Mouse (Mus musculus): ENCODE data around the gene Grasp.

Gene Grasp

GRCm38 (mm10) chr15:101224006-101224906, at the start of gene Grasp:
TSS of gene Grasp (plus strand) at chr15:101224188.
- peak; percentile 76 to 81 for DNase-seq (ENCODE audit: low spot score in 2 of 2)

DNA sequence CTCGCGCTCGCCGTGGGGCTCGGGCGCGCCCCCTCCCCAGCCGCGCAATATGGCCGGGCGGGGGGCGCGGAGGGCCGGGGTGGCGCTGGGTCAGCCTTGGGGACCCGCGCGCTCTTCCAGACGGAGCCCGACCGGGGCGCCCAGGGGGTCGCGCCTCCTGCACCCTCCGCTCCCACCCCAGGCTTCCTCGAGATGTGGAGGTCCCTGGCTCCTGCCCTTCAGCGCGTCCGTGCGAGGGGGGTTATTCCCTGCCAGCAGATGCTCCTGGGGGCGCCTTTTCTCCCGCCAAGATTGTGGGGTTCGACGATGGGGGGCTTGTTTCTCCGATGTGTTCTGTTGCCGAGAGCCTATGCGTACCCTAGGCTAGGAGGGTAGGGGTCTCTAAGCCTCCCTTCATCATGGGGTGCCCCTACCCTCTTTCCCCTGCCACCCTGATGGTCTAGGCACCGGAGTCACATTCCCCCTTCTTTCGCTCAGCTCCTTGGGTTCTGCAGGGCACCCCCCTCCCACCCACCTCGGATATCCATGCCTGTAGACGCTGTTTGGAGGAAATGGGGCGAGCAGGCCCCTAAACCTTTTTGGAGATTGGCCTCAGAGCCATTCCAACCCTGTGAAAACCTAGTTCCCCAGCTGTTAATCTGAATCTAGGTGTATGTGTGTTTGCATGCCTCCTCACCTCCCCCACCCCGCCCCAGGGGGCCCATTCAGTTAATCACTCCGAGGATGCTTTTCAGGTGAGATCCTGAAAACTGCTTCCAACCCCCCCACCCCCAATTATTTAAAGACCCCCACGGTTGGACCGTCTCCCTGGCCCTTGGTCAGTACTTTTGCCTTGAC, 49.5 kb upstream of the Grasp start:
- no peak for DNase-seq (ENCODE audit: low spot score in 2 of 2)

DNA sequence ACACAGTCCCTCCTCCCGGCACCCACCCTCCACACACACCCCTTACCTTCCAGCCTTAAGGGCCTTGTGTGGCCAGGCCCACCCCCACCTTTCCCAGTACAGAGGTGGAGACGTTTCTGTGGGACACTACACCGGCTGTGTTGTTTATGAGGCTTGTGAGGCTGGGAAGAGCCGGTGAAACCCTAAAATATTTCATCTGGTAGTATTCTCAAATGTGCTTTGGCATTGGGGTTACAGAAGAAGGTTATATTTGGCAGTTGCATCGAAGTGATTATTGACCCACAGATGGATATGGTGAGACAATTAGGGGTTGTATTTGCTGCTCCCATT, 48.9 kb upstream of the Grasp start:
- no peak for DNase-seq (ENCODE audit: low spot score in 2 of 2)

- DNase-seq (ENCODE audit: low spot score in 2 of 2), result no peak
Observed at GRCm38 (mm10) chr15:101175613-101176283, 48.2 kb upstream of the Grasp start.

DNA sequence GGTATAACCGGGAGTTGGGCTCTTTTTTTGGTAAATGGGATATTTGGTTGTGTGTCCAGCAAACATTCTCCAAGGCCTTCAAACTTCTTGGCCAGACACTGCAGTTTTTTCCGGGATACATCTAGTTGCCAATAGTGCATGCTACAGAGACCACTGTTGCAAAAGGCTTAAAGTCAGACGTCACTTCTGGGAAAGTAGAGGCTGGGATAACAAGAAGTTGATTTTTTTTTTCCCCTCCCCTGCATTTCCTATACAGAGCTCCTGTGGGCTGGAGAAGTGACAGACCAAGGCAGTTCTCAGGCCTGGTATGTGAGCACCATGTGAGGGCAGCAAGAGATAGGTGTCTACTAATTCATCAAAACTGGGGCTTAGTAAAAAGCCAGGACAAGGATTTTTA, 47.7 kb upstream of the Grasp start:
- DNase-seq (ENCODE audit: low spot score in 2 of 2), result no peak

DNA sequence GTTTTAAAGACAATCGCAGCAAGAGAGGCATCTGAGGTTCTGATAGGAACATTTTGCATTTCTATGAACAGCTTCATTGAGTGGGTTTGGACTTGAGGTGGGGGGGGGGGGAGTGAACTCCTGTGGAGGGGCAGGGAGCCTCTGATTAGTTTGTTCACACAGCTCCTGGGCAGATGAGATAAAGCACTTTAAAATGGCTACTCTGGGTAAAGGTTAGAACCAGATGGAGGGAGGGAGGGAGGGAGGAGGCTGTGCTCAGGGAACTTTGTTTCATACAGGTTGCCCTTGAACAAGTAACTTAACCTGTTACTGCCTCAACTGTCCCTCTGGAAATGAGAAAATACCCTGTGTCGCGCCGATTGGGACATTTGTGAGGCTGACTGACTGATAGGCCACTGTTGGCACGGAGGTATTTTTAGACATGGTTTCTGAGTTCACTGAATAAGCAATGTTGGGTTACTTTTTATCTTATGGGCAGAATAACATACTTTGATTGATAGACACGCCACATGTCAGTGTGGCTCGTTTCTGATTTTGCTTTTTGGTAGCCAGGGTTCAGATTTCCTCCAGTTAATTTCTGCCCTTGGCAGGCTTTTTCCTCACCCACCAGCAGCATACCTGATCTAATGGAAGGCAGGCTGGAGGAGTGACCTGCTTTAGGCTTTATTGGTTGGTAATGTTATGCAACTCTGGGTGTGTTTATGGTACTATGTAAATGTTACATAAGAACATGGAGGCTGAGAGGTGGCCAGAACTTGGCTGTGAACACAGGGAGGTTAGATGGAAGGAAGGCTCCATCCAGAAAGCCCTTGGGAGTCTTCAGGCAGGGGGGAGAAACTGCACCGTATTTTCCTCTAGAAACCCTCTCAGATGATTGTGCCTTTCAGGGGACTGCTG, 46.9 kb upstream of the Grasp start:
- no peak for DNase-seq (ENCODE audit: low spot score in 2 of 2)

GRCm38 (mm10) chr15:101180363-101181105, 43.5 kb upstream of the Grasp start:
- no peak for DNase-seq (ENCODE audit: low spot score in 2 of 2)

DNA sequence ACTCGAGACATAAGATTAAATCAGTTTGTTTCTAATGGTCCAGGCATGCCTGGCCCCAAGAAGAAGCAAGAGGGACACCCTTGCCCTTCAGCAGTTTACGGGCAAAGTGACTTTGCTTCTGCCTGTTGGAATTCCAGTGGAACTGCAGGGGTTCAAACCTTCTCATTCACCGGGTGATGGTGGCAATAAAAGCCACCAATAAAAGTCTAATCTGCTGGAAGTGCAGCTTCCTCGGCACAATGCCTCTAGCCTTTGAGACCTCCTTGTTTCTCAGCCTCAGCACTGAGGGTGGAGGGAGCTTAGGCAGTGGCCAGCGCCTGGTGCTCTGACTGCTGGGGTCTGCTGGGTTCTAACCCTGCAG, 42.9 kb upstream of the Grasp start:
- no peak for DNase-seq (ENCODE audit: low spot score in 2 of 2)

DNA sequence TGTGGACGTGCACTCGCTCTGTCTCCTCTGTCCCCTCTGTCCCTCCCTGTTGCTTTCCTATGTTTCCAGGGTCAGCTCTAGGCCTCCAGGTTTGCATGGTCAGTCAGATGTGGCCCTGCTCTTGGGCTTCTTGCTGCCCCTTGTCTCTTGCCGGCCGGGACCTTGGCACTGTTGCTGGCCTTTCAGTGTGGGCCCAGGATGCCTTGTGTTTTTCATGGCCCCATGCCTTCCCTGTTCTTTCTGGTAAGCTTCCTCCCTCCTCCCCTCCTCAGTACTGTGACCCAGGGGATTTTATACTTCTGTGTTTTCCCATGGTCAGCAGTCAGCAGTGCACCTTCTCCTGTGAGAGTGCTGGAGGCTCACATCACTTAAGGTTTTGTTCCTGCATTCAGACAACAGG, 42.5 kb upstream of the Grasp start:
- DNase-seq (ENCODE audit: low spot score in 2 of 2), result no peak

GRCm38 (mm10) chr15:101182676-101183075, 41.3 kb upstream of the Grasp start:
- DNase-seq (ENCODE audit: low spot score in 2 of 2), result no peak

- no peak for DNase-seq (ENCODE audit: low spot score in 2 of 2)
Observed at GRCm38 (mm10) chr15:101184300-101184699, 39.7 kb upstream of the Grasp start.

DNA sequence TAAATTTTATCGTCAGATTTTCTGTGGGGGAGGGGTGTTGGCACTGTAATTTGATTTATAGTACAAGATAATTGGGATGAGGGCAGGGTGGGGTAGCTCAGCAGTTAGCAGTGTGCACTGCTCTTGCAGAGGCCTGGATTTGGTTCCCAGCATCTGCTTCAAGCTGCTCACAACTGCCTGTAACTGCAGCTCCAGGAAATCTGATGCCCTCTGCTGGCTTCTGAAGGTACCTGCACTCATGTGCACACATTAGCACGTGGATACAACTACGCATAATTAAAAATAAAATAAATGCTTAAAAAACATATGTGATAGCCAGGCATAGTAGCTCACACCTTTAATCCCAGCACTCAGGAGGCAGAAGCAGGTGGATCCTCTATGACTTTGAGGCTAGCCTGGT, 38.4 kb upstream of the Grasp start:
- DNase-seq (ENCODE audit: low spot score in 2 of 2), result no peak

DNA sequence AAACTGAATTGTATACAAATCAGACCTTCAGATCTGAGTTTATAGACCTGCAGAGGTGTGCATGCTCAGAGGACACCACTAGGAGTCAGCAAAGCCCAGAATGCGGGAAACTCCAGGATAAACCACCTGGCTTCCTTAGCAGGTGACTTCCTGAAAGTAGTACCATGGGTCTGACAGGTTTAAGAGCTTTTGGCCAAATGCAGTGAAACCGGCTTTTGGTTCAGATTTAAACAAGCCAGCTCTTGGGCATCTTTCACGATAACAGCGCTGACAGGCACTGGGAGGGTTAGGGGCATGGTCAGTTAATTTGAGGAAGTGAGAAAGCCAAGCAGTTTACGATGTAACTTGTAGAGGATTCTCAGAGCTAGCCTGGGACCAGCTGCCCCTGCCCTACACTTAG, 36.1 kb upstream of the Grasp start:
- DNase-seq (ENCODE audit: low spot score in 2 of 2), result no peak

- no peak for DNase-seq (ENCODE audit: low spot score in 2 of 2)
Observed at GRCm38 (mm10) chr15:101189981-101190761, 33.8 kb upstream of the Grasp start.

DNA sequence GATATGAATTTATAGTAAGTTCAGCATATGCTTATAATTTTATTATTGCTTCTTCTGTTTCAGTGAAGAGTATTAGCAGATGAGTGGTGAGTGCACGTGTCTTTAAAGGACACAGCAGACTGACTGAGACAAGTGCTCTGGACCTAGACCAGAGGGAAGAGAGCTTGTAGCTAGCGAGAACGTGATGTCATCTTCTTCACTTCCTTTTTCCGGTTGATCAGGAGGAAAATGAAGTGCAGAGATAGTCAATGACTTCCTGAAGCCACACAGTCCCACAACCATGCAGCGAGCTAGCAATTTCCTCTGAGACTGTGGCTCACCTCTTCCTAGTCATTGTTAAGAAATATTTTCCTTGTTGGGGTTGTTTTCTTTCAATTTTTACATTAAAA, 33.2 kb upstream of the Grasp start:
- DNase-seq (ENCODE audit: low spot score in 2 of 2), result no peak

DNA sequence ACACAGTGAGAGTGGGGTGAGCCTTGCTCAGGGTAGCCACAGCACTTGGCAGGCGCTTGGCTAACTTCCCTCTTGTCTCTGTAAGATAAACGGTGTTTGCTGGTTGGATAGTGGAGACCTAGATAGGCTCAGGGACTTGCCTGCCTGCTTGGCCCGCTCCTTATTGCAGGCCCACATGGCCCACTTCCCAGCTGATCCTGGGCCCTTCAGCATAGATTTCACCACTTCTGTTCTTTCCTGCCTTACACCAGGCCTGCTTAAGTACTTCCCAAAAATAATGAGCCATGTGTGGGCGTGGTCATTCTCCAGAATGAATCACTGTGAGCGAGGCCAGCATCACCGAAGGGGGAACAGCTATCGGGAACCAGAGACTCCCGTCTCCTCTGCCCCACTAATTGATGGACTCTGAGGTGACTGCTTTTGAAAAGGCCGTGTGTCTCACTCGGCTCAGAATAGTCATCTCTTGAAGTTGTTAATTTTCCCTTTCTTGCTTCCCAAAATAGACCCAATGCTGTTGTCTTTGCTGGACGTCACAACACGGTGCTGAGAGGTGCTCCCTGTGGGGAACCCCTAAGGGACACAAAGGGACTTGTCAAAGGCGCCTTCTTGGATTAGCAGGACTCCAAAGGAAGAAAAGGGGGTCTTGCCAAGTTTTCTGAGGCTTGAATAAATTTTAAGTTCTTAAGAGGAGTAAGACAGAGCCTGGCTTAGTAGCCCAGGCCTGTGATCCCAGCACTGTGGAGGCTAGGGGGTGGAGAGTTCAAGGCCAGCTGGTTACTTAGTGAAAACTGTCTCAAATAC, 32.3 kb upstream of the Grasp start:
- no peak for DNase-seq (ENCODE audit: low spot score in 2 of 2)

GRCm38 (mm10) chr15:101192260-101192640, 31.7 kb upstream of the Grasp start:
- DNase-seq (ENCODE audit: low spot score in 2 of 2), result no peak

GRCm38 (mm10) chr15:101192651-101193050, 31.3 kb upstream of the Grasp start:
- DNase-seq (ENCODE audit: low spot score in 2 of 2), result no peak

- DNase-seq (ENCODE audit: low spot score in 2 of 2), result no peak
Observed at GRCm38 (mm10) chr15:101193971-101194370, 30.0 kb upstream of the Grasp start.

Data from frontal cortex, postnatal 14 days (tissue).